Mouse (Mus musculus): Measurements from ENCODE around the gene Rab31.

- no peak for TF ChIP-seq POLR2A (IDR thresholded peaks at IDR 0.05; ENCODE audit: borderline replicate concordance, extremely low read depth, low read depth, low read length)
- TF ChIP-seq CTCF (IDR thresholded peaks at IDR 0.05; ENCODE audit: insufficient read depth, low read length) = no peak
These were observed 27.9 kb upstream of the Rab31 start for GRCm38 (mm10) chr17:65800451-65800850.

Data from lung, adult 2 months (tissue).